Mouse (Mus musculus): ENCODE measurements around the gene Efnb2. TPM values are rescaled to one million over a fixed set of nuclear protein-coding genes. Genes with fewer than 3 reads are reported as not detected.
A peak's percentile ranks its signal among the peaks of the same experiment; 100 is the strongest.

The Efnb2 gene
- polyA plus RNA-seq, 2 experiments: 42.8 to 74.0 TPM

DNA sequence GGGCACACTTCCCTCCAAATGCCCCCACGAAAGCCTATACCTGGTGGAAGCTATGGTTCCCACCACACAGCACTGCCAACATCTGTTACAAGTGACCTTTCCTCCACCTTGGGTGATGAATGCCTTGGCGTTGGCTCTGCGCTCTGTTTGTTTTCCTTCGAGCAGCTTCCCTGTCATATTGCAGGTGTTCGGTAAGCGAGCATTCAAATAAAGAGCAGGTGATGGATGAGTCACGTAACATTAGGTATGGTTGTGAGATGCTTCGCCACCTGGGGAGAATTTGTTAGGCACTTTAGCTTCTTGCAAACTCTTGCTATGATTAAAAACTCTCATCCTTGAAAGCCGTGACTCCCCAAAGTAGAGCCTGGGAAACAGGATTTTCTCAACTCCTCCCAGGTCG is 91.8 kb downstream of the Efnb2 start:
- H3K9ac ChIP-seq (ENCODE audit: low read depth, low read length, severe bottlenecking): no peak overlapping the region
- H3K4me1 ChIP-seq (ENCODE audit: control insufficient read depth, insufficient read depth, low read length): peaks cover 3% of the 10 kb centered on the region; the same call in 1 of the 2 replicates
- H3K36me3 ChIP-seq (ENCODE audit: control insufficient read depth, insufficient read depth, low read length): no peaks in the 10 kb centered on the region
- 70% methylated on average over 10 of the region's 10 CpGs for WGBS
- 0 out of 2 replicates have a peak, but pooled peaks cover 3% of the 10 kb centered on the region for H3K9me3 ChIP-seq (ENCODE audit: control insufficient read depth, low read length)
- ATAC-seq (ENCODE audit: low FRiP score, low read depth): no peak
- H3K27me3 ChIP-seq (ENCODE audit: control insufficient read depth, insufficient read depth, low read length): no peaks in the 10 kb centered on the region
- no peak overlapping the region for H3K4me2 ChIP-seq (replicated peaks; ENCODE audit: low read depth, low read length, severe bottlenecking)
- no peak overlapping the region for H3K4me3 ChIP-seq (replicated peaks; ENCODE audit: low read length)
- TF ChIP-seq POLR2A (IDR thresholded peaks at IDR 0.05; ENCODE audit: borderline replicate concordance, extremely low read depth, insufficient read depth, insufficient read length): no peak
- H3K27ac ChIP-seq (replicated peaks; ENCODE audit: low read depth, low read length): no peak overlapping the region
- DNase-seq (ENCODE audit: low spot score): no peak

DNA sequence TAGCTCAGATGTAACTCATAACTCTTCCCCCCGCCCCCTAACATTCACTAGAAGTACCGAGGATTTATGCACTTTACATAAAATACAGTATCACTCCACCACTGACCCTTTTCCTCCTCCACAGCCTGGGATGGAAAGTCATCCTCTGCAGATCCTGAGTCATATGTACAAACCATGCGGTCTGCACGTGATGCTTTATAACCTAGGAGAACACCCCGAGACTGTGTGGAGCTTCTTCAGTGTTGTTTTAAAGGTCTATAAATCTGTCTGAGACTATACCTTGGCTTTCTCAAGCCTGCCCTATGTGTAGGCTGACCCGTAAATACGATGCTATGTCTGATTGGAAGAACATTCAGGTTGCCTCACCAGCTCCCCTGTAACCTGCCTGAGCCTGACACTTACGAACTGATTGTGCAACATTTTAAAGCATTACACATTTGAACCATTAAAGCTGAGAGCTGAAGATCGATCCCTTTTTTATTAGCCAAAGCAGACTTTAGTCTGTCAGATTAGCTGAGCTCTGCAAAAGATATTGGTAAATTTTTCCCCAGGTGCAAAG is 92.7 kb downstream of the Efnb2 start:
- no peaks in the 10 kb centered on the region for H3K27me3 ChIP-seq (ENCODE audit: control insufficient read depth, insufficient read depth, low read length)
- no peak overlapping the region for H3K4me2 ChIP-seq (replicated peaks; ENCODE audit: low read depth, low read length, severe bottlenecking)
- WGBS: 58% methylated on average over 9 of the region's 9 CpGs
- H3K36me3 ChIP-seq (ENCODE audit: control insufficient read depth, insufficient read depth, low read length): no peaks in the 10 kb centered on the region
- ATAC-seq (ENCODE audit: low FRiP score, low read depth) (peak; percentile 60; the same call in 1 of the 2 replicates), DNase-seq (ENCODE audit: low spot score) (no peak)
- TF ChIP-seq POLR2A (IDR thresholded peaks at IDR 0.05; ENCODE audit: borderline replicate concordance, extremely low read depth, insufficient read depth, insufficient read length): no peak
- peaks cover 3% of the 10 kb centered on the region; the same call in 1 of the 2 replicates for H3K4me1 ChIP-seq (ENCODE audit: control insufficient read depth, insufficient read depth, low read length)
- no peak overlapping the region for H3K9ac ChIP-seq (ENCODE audit: low read depth, low read length, severe bottlenecking)
- H3K27ac ChIP-seq (replicated peaks; ENCODE audit: low read depth, low read length): no peak overlapping the region
- H3K4me3 ChIP-seq (replicated peaks; ENCODE audit: low read length): no peak overlapping the region
- 0 out of 2 replicates have a peak, but pooled peaks cover 3% of the 10 kb centered on the region for H3K9me3 ChIP-seq (ENCODE audit: control insufficient read depth, low read length)

Small RNA genes within 50 kb of the gene (microRNA-seq; reads per million reads assigned to microRNA genes)
- gene Mir7654: 4.8 reads per million, percentile 13 among the genes with 10 or more reads in this experiment

Other genes with a start within 250 kb of the Efnb2 start
- 197 and 203 TPM in 2 replicates for gene Arglu1, start 29.3 kb upstream of the Efnb2 start, polyA plus RNA-seq (2012; rRNA removed)
- gene Arglu1, start 29.3 kb upstream of the Efnb2 start, polyA plus RNA-seq (2014; fragmentation: Nextera tagmentation; extraction: Ambion mirVana): 146 and 166 TPM in 2 replicates

Data from limb, embryonic 14.5 days (tissue).